ENCODE assay signal across 8 mouse cellular contexts in genomic region chr1:191026021-191026713, GRCm38 (mm10). TPM values are rescaled to one million over a fixed set of nuclear protein-coding genes. Genes with fewer than 3 reads are reported as not detected.
DNase-seq lines count a peak whose midpoint lies in the region; ATAC-seq and TF ChIP-seq lines count a peak whose summit lies in the region.

TSS of gene Flvcr1 (minus strand) at chr1:191026158.

- H3K27ac ChIP-seq in forebrain, embryonic 12.5 days: peak within 1 kb of the TSS; percentile 95
- H3K27ac ChIP-seq in heart, postnatal 0 days (ENCODE audit: low read depth): peak within 1 kb of the TSS; percentile 84
- peak within 1 kb of the TSS; percentile 70 for H3K27ac ChIP-seq in liver, embryonic 16.5 days (ENCODE audit: low read length)
- peak within 1 kb of the TSS; percentile 95 for H3K27ac ChIP-seq in neural tube, embryonic 13.5 days (replicated peaks)
- H3K27ac ChIP-seq in testis, adult 2 months (ENCODE audit: control insufficient read depth, insufficient read depth, low read depth, low read length): no peak within 1 kb of the TSS

- WGBS in forebrain, embryonic 12.5 days: under 1% methylated on average over 50 of the region's 50 CpGs
- under 1% methylated on average over 48 of the region's 50 CpGs for WGBS in heart, postnatal 0 days
- under 1% methylated on average over 50 of the region's 50 CpGs for WGBS in liver, embryonic 16.5 days (ENCODE audit: insufficient replicate concordance)
- under 1% methylated on average over 50 of the region's 50 CpGs for WGBS in neural tube, embryonic 13.5 days

- H3K4me1 ChIP-seq in E14TG2a.4 (replicated peaks; ENCODE audit: low read depth, low read length): peaks cover 33% of the 10 kb centered on the region
- peaks cover 20% of the 10 kb centered on the region for H3K4me1 ChIP-seq in forebrain, embryonic 12.5 days
- H3K4me1 ChIP-seq in heart, postnatal 0 days (ENCODE audit: control insufficient read depth, insufficient read depth): peaks cover 18% of the 10 kb centered on the region; the same call in 1 of the 2 replicates
- peaks cover 18% of the 10 kb centered on the region for H3K4me1 ChIP-seq in liver, embryonic 16.5 days (ENCODE audit: control insufficient read depth, low read depth, low read length)
- H3K4me1 ChIP-seq in neural tube, embryonic 13.5 days (replicated peaks): peaks cover 31% of the 10 kb centered on the region
- peaks cover 11% of the 10 kb centered on the region for H3K4me1 ChIP-seq in testis, adult 2 months (ENCODE audit: control insufficient read depth, insufficient read depth, low read length)

- peak within 1 kb of the TSS; percentile 95 for H3K4me2 ChIP-seq in forebrain, embryonic 12.5 days
- H3K4me2 ChIP-seq in heart, postnatal 0 days (ENCODE audit: low read depth, low read length): peak within 1 kb of the TSS; percentile 93
- H3K4me2 ChIP-seq in liver, embryonic 16.5 days (ENCODE audit: low read depth, low read length): peak within 1 kb of the TSS; percentile 98
- peak within 1 kb of the TSS; percentile 97 for H3K4me2 ChIP-seq in neural tube, embryonic 13.5 days

- H3K9me3 ChIP-seq in E14TG2a.4 (ENCODE audit: low read length): no peaks in the 10 kb centered on the region
- no peaks in the 10 kb centered on the region for H3K9me3 ChIP-seq in forebrain, embryonic 12.5 days
- no peaks in the 10 kb centered on the region for H3K9me3 ChIP-seq in heart, postnatal 0 days (replicated peaks; ENCODE audit: control insufficient read depth, low read length)
- H3K9me3 ChIP-seq in liver, embryonic 16.5 days (replicated peaks; ENCODE audit: control insufficient read depth, low read length): no peaks in the 10 kb centered on the region
- no peaks in the 10 kb centered on the region for H3K9me3 ChIP-seq in neural tube, embryonic 13.5 days

- peaks cover 11% of the 10 kb centered on the region for H3K36me3 ChIP-seq in E14TG2a.4 (ENCODE audit: insufficient read depth, low read length)
- peaks cover 7% of the 10 kb centered on the region for H3K36me3 ChIP-seq in forebrain, embryonic 12.5 days (replicated peaks)
- peaks cover 6% of the 10 kb centered on the region; the same call in 1 of the 2 replicates for H3K36me3 ChIP-seq in heart, postnatal 0 days (replicated peaks; ENCODE audit: control insufficient read depth, insufficient read depth, low read length)
- no peaks in the 10 kb centered on the region for H3K36me3 ChIP-seq in liver, embryonic 16.5 days (ENCODE audit: control insufficient read depth, insufficient read depth)
- peaks cover 7% of the 10 kb centered on the region for H3K36me3 ChIP-seq in neural tube, embryonic 13.5 days
- no peaks in the 10 kb centered on the region for H3K36me3 ChIP-seq in testis, adult 2 months (ENCODE audit: control insufficient read depth, insufficient read depth, low read length)

- H3K9ac ChIP-seq in forebrain, embryonic 12.5 days: peak within 1 kb of the TSS; percentile 91
- H3K9ac ChIP-seq in heart, postnatal 0 days (replicated peaks; ENCODE audit: low read depth, low read length): peak within 1 kb of the TSS; percentile 79
- H3K9ac ChIP-seq in liver, embryonic 16.5 days (ENCODE audit: low read depth, low read length): peak within 1 kb of the TSS; percentile 85
- H3K9ac ChIP-seq in neural tube, embryonic 13.5 days: peak within 1 kb of the TSS; percentile 92

- TF ChIP-seq POLR2A in testis, adult 2 months (IDR thresholded peaks at IDR 0.05; ENCODE audit: control insufficient read depth, low read depth, low read length): peak; percentile 80

- DNase-seq in c-Kit-positive CD71-positive TER-119-positive erythroid progenitor cells, embryonic 14.5 days (ENCODE audit: low spot score): peak; percentile 98
- peak; percentile 99 for DNase-seq in heart, postnatal 0 days (ENCODE audit: low spot score)
- DNase-seq in kidney, postnatal 4 days: peak; percentile 99 to 100

- peak within 1 kb of the TSS; percentile 90 for H3K4me3 ChIP-seq in E14TG2a.4 (replicated peaks; ENCODE audit: low read length)
- peak within 1 kb of the TSS; percentile 84 for H3K4me3 ChIP-seq in forebrain, embryonic 12.5 days (replicated peaks)
- peak within 1 kb of the TSS; percentile 74 for H3K4me3 ChIP-seq in heart, postnatal 0 days (ENCODE audit: low read depth, low read length)
- peak within 1 kb of the TSS; percentile 77 for H3K4me3 ChIP-seq in liver, embryonic 16.5 days (ENCODE audit: low read depth, low read length)
- H3K4me3 ChIP-seq in neural tube, embryonic 13.5 days: peak within 1 kb of the TSS; percentile 80
- peak within 1 kb of the TSS; percentile 76 for H3K4me3 ChIP-seq in testis, adult 2 months (ENCODE audit: control insufficient read depth, low read depth, low read length)

- TF ChIP-seq CTCF in E14TG2a.4 (conservative IDR thresholded peaks at IDR 0.05; ENCODE audit: low read length): no peak
- peak; percentile 41 for TF ChIP-seq CTCF in heart, postnatal 0 days (IDR thresholded peaks at IDR 0.05; ENCODE audit: low read depth)
- TF ChIP-seq CTCF in testis, adult 2 months (IDR thresholded peaks at IDR 0.05; ENCODE audit: control insufficient read depth, insufficient read depth, insufficient replicate concordance, low read depth, low read length): no peak

- TF ChIP-seq EP300 in heart, postnatal 0 days (IDR thresholded peaks at IDR 0.05; ENCODE audit: low read depth): no peak

- ATAC-seq in forebrain, embryonic 12.5 days (ENCODE audit: low FRiP score): peak; percentile 100
- peak; percentile 100 for ATAC-seq in heart, postnatal 0 days (ENCODE audit: insufficient read depth, low read depth)
- ATAC-seq in liver, embryonic 16.5 days (ENCODE audit: low read depth): peak; percentile 98
- ATAC-seq in neural tube, embryonic 13.5 days (ENCODE audit: low read depth): peak; percentile 100

- H3K27me3 ChIP-seq in E14TG2a.4 (ENCODE audit: insufficient read depth, low read length): no peaks in the 10 kb centered on the region
- no peaks in the 10 kb centered on the region for H3K27me3 ChIP-seq in forebrain, embryonic 12.5 days
- H3K27me3 ChIP-seq in heart, postnatal 0 days (ENCODE audit: control insufficient read depth, insufficient read depth, low read length): no peaks in the 10 kb centered on the region
- H3K27me3 ChIP-seq in liver, embryonic 16.5 days (ENCODE audit: control insufficient read depth, insufficient read depth, low read depth, low read length): no peaks in the 10 kb centered on the region
- H3K27me3 ChIP-seq in neural tube, embryonic 13.5 days: no peaks in the 10 kb centered on the region
- H3K27me3 ChIP-seq in testis, adult 2 months (ENCODE audit: control insufficient read depth, insufficient read depth, low read length): no peaks in the 10 kb centered on the region

RNA-seq across cellular contexts. Expression of gene Flvcr1, which starts in this region (rescaled TPM):
- 9.7 and 11.5 TPM in 2 replicates for polyA plus RNA-seq in forebrain, embryonic 12.5 days (2016; fragmentation: Nextera tagmentation; extraction: Ambion mirVana)
- total RNA-seq in heart, postnatal 0 days (2014; rRNA removed; ENCODE audit: low replicate concordance): 5.2 and 11.1 TPM in 2 replicates
- polyA plus RNA-seq in heart, postnatal 0 days (2015; fragmentation: Nextera tagmentation; extraction: Ambion mirVana): 1.6 and 2.4 TPM in 2 replicates
- 2.1 and 2.2 TPM in 2 replicates for polyA plus RNA-seq in liver, embryonic 16.5 days (2015; fragmentation: Nextera tagmentation; extraction: Ambion mirVana)
- 6.9 and 7.8 TPM in 2 replicates for polyA plus RNA-seq in neural tube, embryonic 13.5 days (2015; fragmentation: Nextera tagmentation; extraction: Ambion mirVana)
- polyA plus RNA-seq in testis, adult 2 months (2012; rRNA removed): 4.1 and 4.2 TPM in 2 replicates
